Mouse (Mus musculus): ENCODE results near the gene Rnf39. TPM values are rescaled to one million over a fixed set of nuclear protein-coding genes. Genes with fewer than 3 reads are reported as not detected.
A peak's percentile ranks its signal among the peaks of the same experiment; 100 is the strongest.

Rnf39 gene
- polyA plus RNA-seq, 1 experiment from 2014 or later, result 2.7 TPM

DNA sequence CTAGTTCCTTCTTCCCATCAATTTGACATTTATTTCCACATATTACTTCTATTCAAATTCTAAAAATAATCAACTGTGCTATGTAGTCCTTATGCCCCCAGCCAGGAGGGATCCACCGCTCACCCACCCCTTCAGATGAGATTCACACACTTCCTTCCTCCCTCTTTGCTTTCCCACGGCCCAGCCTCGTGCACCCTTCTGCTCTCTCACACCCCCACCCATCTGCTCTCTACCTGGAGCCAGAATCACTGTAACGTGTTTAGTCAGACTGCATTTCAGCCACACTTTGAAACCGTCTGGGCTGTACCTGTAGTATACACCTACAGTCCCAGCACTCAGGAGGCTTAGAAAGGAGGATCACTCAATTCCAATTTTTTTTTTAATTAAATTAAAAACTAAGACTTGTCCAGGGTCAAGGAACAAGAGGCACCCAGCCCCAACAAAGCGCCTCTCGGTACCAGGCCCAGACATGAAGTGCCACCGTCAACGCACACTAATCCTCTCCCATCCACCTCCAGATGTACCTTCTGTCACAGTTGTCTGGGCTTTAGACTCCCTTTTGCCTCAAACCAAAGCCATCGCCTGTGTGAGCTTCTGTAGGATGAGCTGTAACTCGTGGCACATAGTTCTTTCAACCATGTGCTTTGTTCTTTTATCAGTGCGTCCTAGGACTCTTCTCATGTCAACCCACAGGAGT lies 13.3 kb upstream of the Rnf39 start:
- H3K9me3 ChIP-seq (ENCODE audit: control insufficient read depth, low read length), result no peaks in the 10 kb centered on the region
- 72% methylated on average over 12 of the region's 12 CpGs for WGBS
- ATAC-seq (ENCODE audit: low read depth), result no peak
- no peak overlapping the region for H3K4me2 ChIP-seq (ENCODE audit: low read depth, low read length)
- H3K4me1 ChIP-seq (ENCODE audit: control insufficient read depth, insufficient read depth, low read length), result no peaks in the 10 kb centered on the region
- no peaks in the 10 kb centered on the region for H3K36me3 ChIP-seq (ENCODE audit: control insufficient read depth, insufficient read depth, low read length)
- no peak overlapping the region for H3K9ac ChIP-seq (ENCODE audit: low read depth, low read length)
- no peak for DNase-seq (ENCODE audit: low spot score)
- H3K27me3 ChIP-seq (replicated peaks; ENCODE audit: control insufficient read depth, insufficient read depth, low read length), result no peaks in the 10 kb centered on the region
- H3K4me3 ChIP-seq (ENCODE audit: low read depth, low read length), result no peak overlapping the region
- H3K27ac ChIP-seq (replicated peaks; ENCODE audit: low read depth, low read length), result no peak overlapping the region

DNA sequence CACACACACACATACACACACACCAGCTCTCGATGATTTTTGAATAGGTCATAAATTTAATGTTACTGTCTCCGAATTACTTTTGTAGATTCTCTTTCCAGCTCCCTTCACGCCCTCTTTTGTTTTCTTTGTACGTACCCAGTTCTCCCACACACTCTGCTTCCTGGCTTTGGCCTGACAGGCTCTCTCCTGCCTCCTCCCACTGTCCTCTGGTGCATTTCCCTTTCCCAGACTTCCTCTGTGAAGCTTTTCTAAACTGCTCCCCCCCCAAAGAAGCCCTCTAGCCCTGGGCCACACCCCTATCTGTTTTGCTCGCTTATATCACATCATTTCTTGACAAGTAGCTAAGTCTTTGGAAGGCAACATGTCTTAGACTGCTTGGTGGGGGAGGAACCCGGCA lies 12.5 kb upstream of the Rnf39 start:
- ATAC-seq (ENCODE audit: low read depth), result no peak
- 77% methylated on average over 6 of the region's 6 CpGs for WGBS
- H3K4me3 ChIP-seq (ENCODE audit: low read depth, low read length), result no peak overlapping the region

DNA sequence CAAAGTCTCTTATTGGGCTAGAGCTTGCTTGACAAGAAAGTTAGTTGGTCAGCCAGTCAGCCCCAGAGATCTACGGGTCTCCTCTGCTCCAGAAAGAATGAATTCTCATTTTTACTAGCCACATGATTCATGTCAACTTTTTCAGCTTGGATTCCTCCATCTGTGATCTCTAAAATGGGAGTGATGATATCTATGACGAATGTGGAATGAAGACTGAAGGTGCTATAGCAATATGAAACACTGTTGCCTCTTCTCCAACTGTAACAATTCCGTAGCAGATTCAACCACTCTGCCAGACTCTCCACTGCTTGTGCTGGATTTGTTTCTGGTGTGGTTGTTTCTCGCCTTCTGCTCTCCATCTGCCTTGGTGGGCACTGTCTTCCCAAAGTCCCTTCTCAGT lies 11.6 kb upstream of the Rnf39 start:
- H3K9me3 ChIP-seq (ENCODE audit: control insufficient read depth, low read length), result no peaks in the 10 kb centered on the region
- H3K4me2 ChIP-seq (ENCODE audit: low read depth, low read length), result no peak overlapping the region
- H3K27me3 ChIP-seq (replicated peaks; ENCODE audit: control insufficient read depth, insufficient read depth, low read length), result no peaks in the 10 kb centered on the region
- H3K4me1 ChIP-seq (ENCODE audit: control insufficient read depth, insufficient read depth, low read length), result no peaks in the 10 kb centered on the region
- no peak overlapping the region for H3K27ac ChIP-seq (replicated peaks; ENCODE audit: low read depth, low read length)
- no peak overlapping the region for H3K4me3 ChIP-seq (ENCODE audit: low read depth, low read length)
- no peaks in the 10 kb centered on the region for H3K36me3 ChIP-seq (ENCODE audit: control insufficient read depth, insufficient read depth, low read length)
- ATAC-seq (ENCODE audit: low read depth) (no peak), DNase-seq (ENCODE audit: low spot score) (no peak)
- no peak overlapping the region for H3K9ac ChIP-seq (ENCODE audit: low read depth, low read length)
- WGBS, result 79% methylated on average over 4 of the region's 4 CpGs

More for the DNA sequence above, 12.5 kb upstream of the Rnf39 start:
- no peak overlapping the region for H3K4me2 ChIP-seq (ENCODE audit: low read depth, low read length)
- H3K4me1 ChIP-seq (ENCODE audit: control insufficient read depth, insufficient read depth, low read length), result no peaks in the 10 kb centered on the region
- H3K9me3 ChIP-seq (ENCODE audit: control insufficient read depth, low read length), result no peaks in the 10 kb centered on the region
- H3K27ac ChIP-seq (replicated peaks; ENCODE audit: low read depth, low read length), result no peak overlapping the region
- no peaks in the 10 kb centered on the region for H3K27me3 ChIP-seq (replicated peaks; ENCODE audit: control insufficient read depth, insufficient read depth, low read length)
- no peak overlapping the region for H3K9ac ChIP-seq (ENCODE audit: low read depth, low read length)
- no peak for DNase-seq (ENCODE audit: low spot score)
- H3K36me3 ChIP-seq (ENCODE audit: control insufficient read depth, insufficient read depth, low read length), result no peaks in the 10 kb centered on the region

DNA sequence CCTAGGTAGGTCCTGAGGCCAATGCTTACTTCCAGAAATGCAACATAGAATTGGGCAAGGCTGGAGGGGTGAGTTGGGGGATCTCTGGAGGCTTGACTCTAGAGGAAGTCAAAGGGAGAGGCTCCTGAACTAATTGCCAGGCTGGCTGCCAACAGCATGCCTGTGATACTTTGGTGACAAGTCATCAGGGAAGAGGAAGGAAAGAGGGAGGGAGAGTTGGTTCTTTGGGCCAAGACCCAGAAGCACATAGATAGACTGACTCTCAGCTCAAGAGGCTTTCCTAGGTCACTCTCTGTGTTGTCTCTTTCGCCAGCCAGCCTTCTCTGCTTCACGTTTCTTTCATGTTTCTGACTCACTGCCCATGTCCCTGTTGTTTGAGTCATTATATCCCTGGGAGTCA lies 10.9 kb upstream of the Rnf39 start:
- DNase-seq (ENCODE audit: low spot score) (no peak), ATAC-seq (ENCODE audit: low read depth) (no peak)
- H3K4me3 ChIP-seq (ENCODE audit: low read depth, low read length), result no peak overlapping the region
- no peaks in the 10 kb centered on the region for H3K4me1 ChIP-seq (ENCODE audit: control insufficient read depth, insufficient read depth, low read length)
- no peaks in the 10 kb centered on the region for H3K9me3 ChIP-seq (ENCODE audit: control insufficient read depth, low read length)
- WGBS, result 67% methylated on average over 2 of the region's 2 CpGs
- H3K4me2 ChIP-seq (ENCODE audit: low read depth, low read length), result no peak overlapping the region
- H3K36me3 ChIP-seq (ENCODE audit: control insufficient read depth, insufficient read depth, low read length), result no peaks in the 10 kb centered on the region
- no peak overlapping the region for H3K9ac ChIP-seq (ENCODE audit: low read depth, low read length)
- H3K27me3 ChIP-seq (replicated peaks; ENCODE audit: control insufficient read depth, insufficient read depth, low read length), result no peaks in the 10 kb centered on the region
- H3K27ac ChIP-seq (replicated peaks; ENCODE audit: low read depth, low read length), result no peak overlapping the region

DNA sequence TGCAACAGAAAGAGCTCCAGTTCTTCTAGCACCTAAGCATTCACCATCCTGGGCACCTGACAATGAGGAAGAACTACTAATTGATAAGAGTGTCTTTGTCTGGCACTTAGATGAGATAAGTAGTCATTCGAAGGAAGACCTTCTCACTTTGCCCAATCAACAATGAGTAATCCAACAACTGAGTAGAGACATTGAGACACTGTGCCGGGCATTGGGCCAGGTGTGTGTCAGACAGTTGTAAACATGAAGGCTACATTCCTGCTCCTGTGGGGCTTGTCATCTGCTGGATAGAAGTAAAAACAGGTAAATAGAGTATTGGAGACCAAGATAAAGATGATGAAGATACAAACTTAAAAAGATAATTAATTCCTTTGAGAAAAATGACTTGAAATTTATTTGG lies 4.7 kb upstream of the Rnf39 start:
- no peak overlapping the region for H3K27ac ChIP-seq (replicated peaks; ENCODE audit: low read depth, low read length)
- no peak for ATAC-seq (ENCODE audit: low read depth)
- WGBS, result 79% methylated on average over 2 of the region's 2 CpGs
- H3K36me3 ChIP-seq (ENCODE audit: control insufficient read depth, insufficient read depth, low read length), result no peaks in the 10 kb centered on the region
- H3K9ac ChIP-seq (ENCODE audit: low read depth, low read length), result no peak overlapping the region
- no peak for DNase-seq (ENCODE audit: low spot score)
- no peaks in the 10 kb centered on the region for H3K9me3 ChIP-seq (ENCODE audit: control insufficient read depth, low read length)
- no peak overlapping the region for H3K4me3 ChIP-seq (ENCODE audit: low read depth, low read length)
- H3K4me2 ChIP-seq (ENCODE audit: low read depth, low read length), result no peak overlapping the region
- peaks cover 33% of the 10 kb centered on the region for H3K27me3 ChIP-seq (replicated peaks; ENCODE audit: control insufficient read depth, insufficient read depth, low read length)
- H3K4me1 ChIP-seq (ENCODE audit: control insufficient read depth, insufficient read depth, low read length), result no peaks in the 10 kb centered on the region

DNA sequence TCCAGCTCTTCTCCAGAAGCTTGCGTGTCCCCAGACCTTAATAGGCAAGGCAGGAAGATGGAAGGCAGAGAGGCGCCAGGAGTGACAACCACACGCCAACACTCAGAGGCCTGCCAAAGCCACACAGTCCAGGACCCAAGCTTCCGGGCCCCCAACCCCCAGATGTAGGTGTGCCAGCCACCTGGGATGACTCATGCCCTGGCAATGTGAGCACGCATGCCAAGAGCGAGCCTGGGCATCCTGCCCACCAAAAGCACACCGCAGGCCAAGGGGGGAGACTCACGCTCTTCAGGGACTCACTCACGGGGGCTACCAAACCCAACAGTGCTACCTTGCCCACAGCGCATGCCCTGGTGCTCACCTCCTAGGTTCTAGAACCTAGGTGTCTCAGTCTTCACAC lies 327 bp upstream of the Rnf39 start:
- peak overlapping the region; percentile 70 for H3K4me2 ChIP-seq (ENCODE audit: low read depth, low read length)
- peak overlapping the region; percentile 45 for H3K4me3 ChIP-seq (ENCODE audit: low read depth, low read length)
- H3K36me3 ChIP-seq (ENCODE audit: control insufficient read depth, insufficient read depth, low read length), result no peaks in the 10 kb centered on the region
- H3K27me3 ChIP-seq (replicated peaks; ENCODE audit: control insufficient read depth, insufficient read depth, low read length), result peaks cover 70% of the 10 kb centered on the region
- H3K9ac ChIP-seq (ENCODE audit: low read depth, low read length), result no peak overlapping the region
- peaks cover 1% of the 10 kb centered on the region; the same call in 1 of the 2 replicates for H3K4me1 ChIP-seq (ENCODE audit: control insufficient read depth, insufficient read depth, low read length)
- ATAC-seq (ENCODE audit: low read depth) (peak; percentile 45), DNase-seq (ENCODE audit: low spot score) (peak; percentile 62)
- WGBS, result 38% methylated on average over 7 of the region's 10 CpGs
- no peaks in the 10 kb centered on the region for H3K9me3 ChIP-seq (ENCODE audit: control insufficient read depth, low read length)
- H3K27ac ChIP-seq (replicated peaks; ENCODE audit: low read depth, low read length), result no peak overlapping the region

DNA sequence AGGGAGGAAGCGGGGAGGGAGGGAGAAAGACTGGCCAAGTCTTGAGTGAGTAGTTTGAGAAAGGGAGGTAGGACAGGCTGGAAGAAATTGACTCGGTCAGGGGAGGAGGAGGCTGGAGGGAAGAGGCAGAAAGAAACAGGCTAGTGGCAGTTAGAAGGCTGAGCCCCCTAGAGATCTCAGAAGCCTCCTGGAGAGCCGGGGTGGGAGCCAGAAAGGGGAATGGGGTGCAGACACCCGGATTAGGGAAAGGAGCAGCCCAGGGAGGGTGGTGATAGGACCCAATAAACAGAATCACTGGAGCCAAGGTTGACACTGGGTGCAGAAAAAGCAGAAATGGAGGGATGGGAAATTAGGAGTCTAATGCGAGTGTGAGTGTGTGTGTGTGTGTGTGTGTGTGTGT lies 973 bp downstream of the Rnf39 start:
- DNase-seq (ENCODE audit: low spot score), result no peak
- Histone ChIP-seq H3K9me3 (ENCODE audit: control insufficient read depth, low read length) (no peaks in the 10 kb centered on the region), H3K4me3 (ENCODE audit: low read depth, low read length) (peak overlapping the region; percentile 45; the same call in 1 of the 2 replicates), H3K27me3 (replicated peaks; ENCODE audit: control insufficient read depth, insufficient read depth, low read length) (peaks cover 70% of the 10 kb centered on the region), H3K4me1 (ENCODE audit: control insufficient read depth, insufficient read depth, low read length) (peaks cover 6% of the 10 kb centered on the region; the same call in 1 of the 2 replicates), H3K4me2 (ENCODE audit: low read depth, low read length) (peak overlapping the region; percentile 70; the same call in 1 of the 2 replicates), H3K27ac (replicated peaks; ENCODE audit: low read depth, low read length) (no peak overlapping the region), H3K9ac (ENCODE audit: low read depth, low read length) (no peak overlapping the region), H3K36me3 (ENCODE audit: control insufficient read depth, insufficient read depth, low read length) (peaks cover 2% of the 10 kb centered on the region; the same call in 1 of the 2 replicates)
- whole genome bisulfite sequencing, result 20% methylated on average over 5 of the region's 5 CpGs
- ATAC-seq (ENCODE audit: low read depth), result no peak

DNA sequence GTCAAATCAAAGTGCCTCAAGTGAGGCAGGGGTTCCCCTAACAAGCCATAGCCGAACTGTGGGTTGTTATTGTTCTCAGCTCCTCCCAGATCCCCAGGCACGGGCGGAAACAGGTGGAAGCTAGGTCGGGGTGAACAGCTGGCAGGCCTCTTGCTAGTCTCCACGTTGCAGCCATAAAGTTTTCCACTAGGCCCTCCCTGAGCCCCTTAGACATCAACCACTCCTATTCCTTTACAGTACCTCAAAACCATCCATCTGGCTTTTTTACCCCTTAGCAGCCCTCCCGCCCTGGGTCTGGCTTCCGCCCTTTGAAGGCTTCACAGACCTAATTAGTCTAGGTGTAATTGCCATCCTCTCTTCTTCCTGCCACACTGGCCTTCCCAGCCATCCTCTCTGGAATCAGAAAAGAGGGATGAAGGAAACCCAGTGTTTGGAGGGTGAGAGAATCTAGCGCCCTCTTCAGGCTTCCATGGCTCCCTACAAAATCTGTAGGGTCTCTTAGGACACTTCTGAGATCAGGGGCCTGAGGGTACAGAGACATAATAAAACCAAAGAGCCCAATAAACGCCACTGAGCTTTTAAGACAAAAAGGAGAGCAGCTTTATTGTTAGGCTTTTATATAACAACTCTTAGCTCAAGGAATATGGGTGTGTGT lies 1.5 kb downstream of the Rnf39 start:
- H3K4me1 ChIP-seq (ENCODE audit: control insufficient read depth, insufficient read depth, low read length), result peaks cover 6% of the 10 kb centered on the region; the same call in 1 of the 2 replicates
- H3K36me3 ChIP-seq (ENCODE audit: control insufficient read depth, insufficient read depth, low read length), result peaks cover 8% of the 10 kb centered on the region; the same call in 1 of the 2 replicates
- H3K4me2 ChIP-seq (ENCODE audit: low read depth, low read length), result no peak overlapping the region
- 18% methylated on average over 9 of the region's 9 CpGs for WGBS
- no peak overlapping the region for H3K9ac ChIP-seq (ENCODE audit: low read depth, low read length)
- ATAC-seq (ENCODE audit: low read depth) (no peak), DNase-seq (ENCODE audit: low spot score) (peak; percentile 50)
- H3K9me3 ChIP-seq (ENCODE audit: control insufficient read depth, low read length), result no peaks in the 10 kb centered on the region
- H3K4me3 ChIP-seq (ENCODE audit: low read depth, low read length), result no peak overlapping the region
- no peak overlapping the region for H3K27ac ChIP-seq (replicated peaks; ENCODE audit: low read depth, low read length)
- H3K27me3 ChIP-seq (replicated peaks; ENCODE audit: control insufficient read depth, insufficient read depth, low read length), result peaks cover 67% of the 10 kb centered on the region
